Mouse (Mus musculus) gastrocnemius, adult 2 months (tissue): ENCODE results near the gene Ncoa3. TPM values are rescaled to one million over a fixed set of nuclear protein-coding genes. Genes with fewer than 3 reads are reported as not detected.
A peak's percentile ranks its signal among the peaks of the same experiment; 100 is the strongest.

Experiments
- DNase-seq: peaks from one replicate; pipeline ENCODE4 v3.0.0; 2022
- H3K27ac ChIP-seq: fragments of 200-600 bp; 2 replicates; pipeline ENCODE4 v1.8.1; 2022; ENCODE audit warnings: mild to moderate bottlenecking
- H3K4me3 ChIP-seq: fragments of 200-600 bp; 2 replicates; pipeline ENCODE4 v1.8.1; 2022; ENCODE audit warnings: mild to moderate bottlenecking, moderate library complexity
- CTCF ChIP-seq: fragments of 200-600 bp; IDR thresholded peaks from 2 replicates; pipeline ENCODE4 v1.8.1; 2022; ENCODE audit warnings: antibody characterized with exemption, mild to moderate bottlenecking, moderate library complexity
- intact Hi-C: fragments of 180-260 bp; cut with DNase I; formaldehyde crosslinking; loops from one replicate; pipeline ENCODE4 v1.15.1; 2025
- total RNA-seq, 2 experiments: library from RNA; stranded (reverse); gene quantifications; 2 replicates each; pipeline ENCODE4 v1.2.3; 2021

Gene Ncoa3
- total RNA-seq, 2 experiments from 2014 or later, result 21.0 to 24.8 TPM

DNA sequence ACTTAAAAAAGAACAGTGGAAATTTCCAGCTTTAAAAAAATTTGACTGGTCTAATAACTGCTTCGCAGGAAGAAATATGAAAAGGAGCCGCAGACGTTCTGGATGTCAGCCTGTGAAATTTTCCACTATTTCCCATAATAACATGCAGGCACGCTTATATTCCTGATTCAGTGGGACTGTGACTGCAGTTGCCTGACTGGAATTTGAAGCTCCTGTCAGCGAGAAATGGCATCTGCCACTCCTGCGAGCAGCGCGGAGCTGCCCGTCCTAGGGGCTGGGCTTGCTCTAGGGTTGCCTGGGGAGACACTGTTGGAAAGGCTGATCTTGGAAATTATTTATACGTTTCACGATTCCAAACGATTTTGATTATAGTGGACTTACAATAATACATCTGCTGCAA lies 17.9 kb downstream of the Ncoa3 start:
- TF ChIP-seq CTCF, result no peak
- peak overlapping the region; percentile 81 for H3K27ac ChIP-seq
- intact Hi-C loops, result loop anchor here (2.0 kb wide), 1 partner anchor 20 kb away; no protein-coding TSS in a partner anchor
- DNase-seq, result peak; percentile 54
- peak overlapping the region; percentile 53 for H3K4me3 ChIP-seq

DNA sequence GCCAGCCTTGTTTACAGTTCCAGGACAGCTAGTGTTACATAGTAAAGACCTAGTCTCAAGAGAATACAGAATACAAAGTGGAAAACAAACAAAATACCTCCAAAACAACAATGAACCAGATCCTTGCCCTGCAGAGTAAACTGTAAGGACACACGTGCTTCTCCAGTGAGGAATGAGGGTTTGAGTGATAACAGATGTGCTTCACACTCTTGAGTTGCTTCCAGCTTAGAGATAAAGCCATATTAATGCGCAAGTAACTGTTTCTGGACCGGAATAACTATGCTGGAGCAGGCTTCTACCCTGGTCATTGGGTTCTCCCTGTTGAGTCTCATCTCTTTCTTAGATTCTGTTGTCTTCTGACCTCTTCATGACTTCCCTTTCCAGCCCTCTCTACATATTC lies 19.0 kb downstream of the Ncoa3 start:
- no peak for DNase-seq
- no peak for TF ChIP-seq CTCF
- intact Hi-C loops, result loop anchor here (2.0 kb wide), 1 partner anchor 19 kb away; no protein-coding TSS in a partner anchor
- Histone ChIP-seq H3K4me3 (peak overlapping the region; percentile 28; the same call in 1 of the 2 replicates), H3K27ac (peak overlapping the region; percentile 81)

GRCm38 (mm10) chr2:166012145-166012544 lies 19.7 kb downstream of the Ncoa3 start:
- H3K4me3 ChIP-seq, result peak overlapping the region; percentile 28; the same call in 1 of the 2 replicates
- no peak for DNase-seq
- intact Hi-C loops, result no loop called here
- TF ChIP-seq CTCF, result no peak
- H3K27ac ChIP-seq, result peak overlapping the region; percentile 81

DNA sequence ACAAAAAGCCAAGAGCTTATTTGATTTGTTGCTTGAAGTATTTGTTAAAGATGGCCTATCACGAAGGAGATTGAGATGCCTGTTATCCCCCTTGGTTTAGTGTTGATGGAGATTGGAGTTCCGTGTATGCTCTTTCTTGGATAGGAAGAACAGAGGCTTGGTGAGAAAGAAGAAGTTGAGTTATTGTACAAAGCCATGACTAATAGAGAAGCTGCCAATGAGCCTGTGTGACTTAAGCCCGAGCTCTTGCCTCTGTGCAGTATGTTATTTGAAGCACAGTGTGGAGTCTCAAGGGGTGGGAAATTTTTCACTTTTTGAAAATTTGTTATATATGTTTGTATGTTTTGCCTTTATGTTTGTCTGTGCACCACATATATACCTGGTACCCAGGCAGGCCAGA lies 26.3 kb downstream of the Ncoa3 start:
- TF ChIP-seq CTCF, result no peak
- Histone ChIP-seq H3K27ac (0 out of 2 replicates have a peak overlapping the region, but pooled peaks have one; percentile 16), H3K4me3 (no peak overlapping the region)
- intact Hi-C loops, result no loop called here
- no peak for DNase-seq

GRCm38 (mm10) chr2:166020026-166020425 lies 27.6 kb downstream of the Ncoa3 start:
- intact Hi-C loops, result no loop called here
- DNase-seq, result no peak
- no peak for TF ChIP-seq CTCF
- Histone ChIP-seq H3K4me3 (no peak overlapping the region), H3K27ac (no peak overlapping the region)

- intact Hi-C loops, result no loop called here
- Histone ChIP-seq H3K4me3 (no peak overlapping the region), H3K27ac (peak overlapping the region; percentile 68)
- TF ChIP-seq CTCF, result no peak
- DNase-seq, result peak; percentile 42
Measured at GRCm38 (mm10) chr2:166021073-166021610, 28.7 kb downstream of the Ncoa3 start.

GRCm38 (mm10) chr2:166021642-166022041 lies 29.2 kb downstream of the Ncoa3 start:
- intact Hi-C loops, result no loop called here
- DNase-seq, result no peak
- peak overlapping the region; percentile 68 for H3K27ac ChIP-seq
- no peak overlapping the region for H3K4me3 ChIP-seq
- TF ChIP-seq CTCF, result no peak

DNA sequence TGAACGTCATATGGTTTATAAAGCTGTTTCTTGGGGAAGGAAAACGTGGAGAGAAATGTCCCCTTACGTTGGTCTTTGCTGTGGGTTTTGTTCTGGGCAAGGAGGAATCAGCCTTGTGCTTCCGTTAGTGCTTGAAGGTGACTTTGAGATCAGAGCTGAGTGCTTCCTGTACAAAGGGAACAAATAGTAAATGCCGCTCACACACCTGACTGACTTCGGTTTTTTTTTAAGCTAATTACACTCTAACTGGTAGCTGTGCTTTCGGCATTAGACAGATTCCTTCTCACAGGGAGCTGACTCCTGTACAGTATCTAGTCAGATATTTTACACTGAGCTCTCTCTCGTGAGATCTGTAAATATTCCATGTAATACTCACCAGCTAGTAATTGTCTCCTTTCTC lies 29.9 kb downstream of the Ncoa3 start:
- no peak for TF ChIP-seq CTCF
- Histone ChIP-seq H3K4me3 (no peak overlapping the region; the same call in 1 of the 2 replicates), H3K27ac (peak overlapping the region; percentile 68)
- DNase-seq, result no peak
- intact Hi-C loops, result no loop called here

DNA sequence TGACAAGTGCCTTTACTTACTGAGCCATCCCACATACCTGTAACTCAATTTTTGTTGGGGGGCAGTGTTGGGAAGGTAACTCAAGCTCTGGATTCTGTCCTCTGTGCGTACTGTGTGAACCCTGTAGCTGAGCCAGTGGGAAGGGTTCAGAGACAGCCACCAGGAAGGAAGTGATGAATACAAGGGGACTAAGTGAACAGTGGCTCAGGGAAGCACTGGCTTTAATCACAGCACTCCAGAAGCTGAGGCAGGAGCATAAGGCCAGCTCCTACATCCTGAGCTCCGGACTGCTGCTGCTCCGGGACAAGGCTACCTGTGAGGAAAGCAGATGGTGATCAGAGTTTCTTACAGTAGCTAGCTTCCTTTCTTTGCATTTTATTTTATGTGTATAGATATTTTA lies 31.6 kb downstream of the Ncoa3 start:
- no peak for DNase-seq

GRCm38 (mm10) chr2:166024621-166025020 lies 32.2 kb downstream of the Ncoa3 start:
- no peak overlapping the region for H3K4me3 ChIP-seq
- intact Hi-C loops, result no loop called here
- no peak for DNase-seq
- no peak for TF ChIP-seq CTCF
- no peak overlapping the region for H3K27ac ChIP-seq

More for the DNA sequence above, 31.6 kb downstream of the Ncoa3 start:
- TF ChIP-seq CTCF, result no peak
- intact Hi-C loops, result no loop called here
- no peak overlapping the region for H3K27ac ChIP-seq
- no peak overlapping the region for H3K4me3 ChIP-seq

GRCm38 (mm10) chr2:166025943-166026342 lies 33.5 kb downstream of the Ncoa3 start:
- H3K4me3 ChIP-seq, result no peak overlapping the region
- no peak for DNase-seq
- H3K27ac ChIP-seq, result 0 out of 2 replicates have a peak overlapping the region, but pooled peaks have one; percentile 3
- TF ChIP-seq CTCF, result no peak
- intact Hi-C loops, result no loop called here

DNA sequence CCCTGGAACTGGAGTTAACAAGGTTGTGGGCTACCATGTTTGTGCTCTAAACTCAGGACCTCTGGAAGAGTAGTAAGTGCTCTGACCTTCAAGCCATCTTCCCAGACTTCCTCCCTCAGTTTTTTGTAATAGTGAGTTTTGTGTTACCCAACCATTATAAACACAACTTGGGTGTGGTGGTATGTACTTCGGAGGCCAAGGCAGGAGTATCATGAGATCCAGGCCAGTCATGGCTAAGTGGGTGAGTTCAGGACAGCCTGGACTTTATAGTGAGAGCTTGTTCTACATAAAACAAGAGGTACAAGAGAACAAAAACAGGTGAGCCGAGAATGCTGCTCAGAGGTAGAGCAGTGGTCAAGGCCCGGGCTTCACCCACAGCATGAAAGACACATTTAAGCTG lies 35.4 kb downstream of the Ncoa3 start:
- TF ChIP-seq CTCF, result no peak
- peak overlapping the region; percentile 57 for H3K27ac ChIP-seq

GRCm38 (mm10) chr2:166029232-166029631 lies 36.8 kb downstream of the Ncoa3 start:
- H3K4me3 ChIP-seq, result no peak overlapping the region; the same call in 1 of the 2 replicates
- intact Hi-C loops, result no loop called here
- H3K27ac ChIP-seq, result peak overlapping the region; percentile 92
- TF ChIP-seq CTCF, result no peak
- DNase-seq, result no peak

More for the DNA sequence above, 35.4 kb downstream of the Ncoa3 start:
- DNase-seq, result no peak
- H3K4me3 ChIP-seq, result no peak overlapping the region
- intact Hi-C loops, result no loop called here
